Mouse (Mus musculus) midbrain, embryonic 14.5 days (tissue): ENCODE data around the gene D630039A03Rik. TPM values are rescaled to one million over a fixed set of nuclear protein-coding genes. Genes with fewer than 3 reads are reported as not detected.

Source experiments
- ATAC-seq: fragments of 200-750 bp; cut with Nextera tagmentation; 2 replicates; pipeline ENCODE4 v1.8.0; 2017; ENCODE audit warnings: moderate number of reproducible peaks, moderate library complexity; ENCODE audit not compliant: low FRiP score, low TSS enrichment
- DNase-seq: peaks from one replicate; pipeline ENCODE4 v3.0.0-alpha.2; 2015
- H3K27ac ChIP-seq: fragments of 300-500 bp; sonication (generic); replicated peaks from 2 replicates; pipeline ENCODE4 v1.5.1; 2014; ENCODE audit warnings: mild to moderate bottlenecking, low read depth, low read length, moderate library complexity
- H3K27me3 ChIP-seq: fragments of 300-500 bp; sonication (generic); 2 replicates; pipeline ENCODE4 v1.6.1; 2014; ENCODE audit warnings: low read length, control low read depth, mixed read lengths; ENCODE audit not compliant: control insufficient read depth, insufficient read depth
- H3K36me3 ChIP-seq: fragments of 300-500 bp; sonication (generic); 2 replicates; pipeline ENCODE4 v1.6.1; 2014; ENCODE audit warnings: low read length, control low read depth; ENCODE audit not compliant: control insufficient read depth, insufficient read depth
- H3K4me1 ChIP-seq: fragments of 300-500 bp; sonication (generic); 2 replicates; pipeline ENCODE4 v1.6.1; 2014; ENCODE audit warnings: mild to moderate bottlenecking, antibody characterized with exemption, low read length, control low read depth; ENCODE audit not compliant: control insufficient read depth, insufficient read depth
- H3K4me2 ChIP-seq: fragments of 300-500 bp; sonication (generic); 2 replicates; pipeline ENCODE4 v1.6.1; 2014; ENCODE audit warnings: mild to moderate bottlenecking, low read length, moderate library complexity
- H3K4me3 ChIP-seq: fragments of 300-500 bp; sonication (generic); replicated peaks from 2 replicates; pipeline ENCODE4 v1.5.1; 2014; ENCODE audit warnings: low read depth, low read length
- H3K9ac ChIP-seq: fragments of 300-500 bp; sonication (generic); replicated peaks from 2 replicates; pipeline ENCODE4 v1.6.1; 2014; ENCODE audit warnings: mild to moderate bottlenecking, low read length, moderate library complexity
- H3K9me3 ChIP-seq: fragments of 300-500 bp; sonication (generic); 2 replicates; pipeline ENCODE4 v1.6.1; 2016; ENCODE audit warnings: low read length, control low read depth, mixed read lengths; ENCODE audit not compliant: control insufficient read depth
- WGBS: fragments of 180-500 bp; shearing (Covaris S2); extraction: QIAGEN DNeasy Blood & Tissue Kit; methylation state at CpG from one replicate; pipeline ENCODE4 v1.1.7; 2014; 5-methylcytosine and 5-hydroxymethylcytosine counted together
- polyA plus RNA-seq: library from polyadenylated mRNA; unstranded; fragments of >200 nt; fragmentation: Nextera tagmentation; extraction: Ambion mirVana; gene quantifications from 2 replicates; pipeline ENCODE4 v1.2.1, GENCODE M21; 2014

The D630039A03Rik gene
- polyA plus RNA-seq, 1 experiment from 2014 or later: 0.09 TPM

DNA sequence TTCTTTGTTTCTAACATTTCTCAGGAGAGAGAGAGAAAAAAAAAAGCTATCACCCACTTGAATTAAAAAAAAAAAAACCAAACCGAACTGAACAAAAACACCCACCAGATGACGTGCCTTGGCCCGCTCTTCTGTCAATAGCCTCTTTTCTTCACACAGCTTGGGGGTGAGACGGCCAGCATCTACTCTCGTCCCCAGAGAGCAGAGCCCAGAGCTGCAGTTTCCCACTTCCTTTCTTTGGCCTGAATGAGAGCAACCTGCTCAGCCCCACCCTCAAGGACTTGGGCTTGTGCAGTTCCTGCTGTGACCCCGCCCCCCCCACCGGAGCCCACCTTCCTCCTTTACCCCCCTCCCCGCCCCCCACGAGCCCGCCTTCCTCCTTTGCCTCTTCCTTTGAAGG is 48.6 kb downstream of the D630039A03Rik start:
- Histone ChIP-seq H3K9me3 (no peaks in the 10 kb centered on the region), H3K27ac (no peak overlapping the region), H3K4me1 (no peaks in the 10 kb centered on the region), H3K9ac (no peak overlapping the region), H3K4me3 (no peak overlapping the region), H3K36me3 (no peaks in the 10 kb centered on the region), H3K4me2 (peak overlapping the region; percentile 8; the same call in 1 of the 2 replicates), H3K27me3 (no peaks in the 10 kb centered on the region)
- DNase-seq (peak; percentile 20), ATAC-seq (no peak)
- 49% methylated on average over 10 of the region's 10 CpGs for WGBS

DNA sequence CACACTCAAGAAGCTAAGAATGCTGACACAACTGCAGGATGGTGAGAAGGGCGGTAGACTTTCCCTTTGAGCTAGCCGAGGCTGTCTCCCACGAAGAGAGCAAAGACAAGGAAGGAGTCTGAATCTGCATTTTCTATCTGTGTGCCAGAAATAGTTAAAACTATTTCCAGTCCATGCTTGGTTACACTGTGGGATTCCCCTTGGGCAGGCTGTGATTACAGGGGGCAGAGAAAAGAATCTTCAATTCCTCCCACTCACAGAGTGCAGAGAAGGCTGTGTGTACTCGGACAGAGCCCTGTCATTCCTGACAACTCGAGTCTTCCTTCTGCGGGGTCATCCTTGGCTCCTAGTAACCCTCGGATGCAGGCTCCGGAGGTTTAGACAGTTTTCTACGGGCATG is 49.1 kb downstream of the D630039A03Rik start:
- Histone ChIP-seq H3K9me3 (no peaks in the 10 kb centered on the region), H3K4me1 (no peaks in the 10 kb centered on the region), H3K9ac (no peak overlapping the region), H3K27me3 (no peaks in the 10 kb centered on the region), H3K4me2 (0 out of 2 replicates have a peak overlapping the region, but pooled peaks have one; percentile 8), H3K36me3 (no peaks in the 10 kb centered on the region), H3K27ac (no peak overlapping the region), H3K4me3 (no peak overlapping the region)
- 66% methylated on average over 9 of the region's 9 CpGs for WGBS
- ATAC-seq: no peak
- no peak for DNase-seq

DNA sequence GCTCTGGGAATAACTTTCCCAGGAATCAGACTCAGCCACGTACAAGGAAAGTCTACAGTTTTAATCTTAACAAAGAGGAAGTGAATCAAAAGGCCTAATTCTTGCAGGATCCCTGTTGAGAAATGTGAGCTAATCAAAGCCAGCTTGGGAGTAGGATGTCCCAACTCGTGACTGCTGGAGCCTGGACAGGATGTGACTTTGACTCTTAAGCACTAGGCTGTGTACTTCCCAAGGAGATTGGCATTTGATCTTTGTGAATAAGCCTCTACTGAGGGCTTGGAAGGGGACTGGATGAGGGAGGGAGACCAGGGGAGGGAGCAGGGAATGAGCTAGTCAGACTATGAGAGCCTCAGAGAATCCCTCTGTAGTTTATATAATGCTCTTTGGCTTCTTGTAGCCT is 50.0 kb downstream of the D630039A03Rik start:
- Histone ChIP-seq H3K9ac (no peak overlapping the region), H3K36me3 (no peaks in the 10 kb centered on the region), H3K27me3 (no peaks in the 10 kb centered on the region), H3K4me2 (no peak overlapping the region), H3K9me3 (no peaks in the 10 kb centered on the region), H3K27ac (no peak overlapping the region), H3K4me3 (no peak overlapping the region), H3K4me1 (no peaks in the 10 kb centered on the region)
- ATAC-seq: no peak
- WGBS: 14% methylated on average over 2 of the region's 2 CpGs
- no peak for DNase-seq

DNA sequence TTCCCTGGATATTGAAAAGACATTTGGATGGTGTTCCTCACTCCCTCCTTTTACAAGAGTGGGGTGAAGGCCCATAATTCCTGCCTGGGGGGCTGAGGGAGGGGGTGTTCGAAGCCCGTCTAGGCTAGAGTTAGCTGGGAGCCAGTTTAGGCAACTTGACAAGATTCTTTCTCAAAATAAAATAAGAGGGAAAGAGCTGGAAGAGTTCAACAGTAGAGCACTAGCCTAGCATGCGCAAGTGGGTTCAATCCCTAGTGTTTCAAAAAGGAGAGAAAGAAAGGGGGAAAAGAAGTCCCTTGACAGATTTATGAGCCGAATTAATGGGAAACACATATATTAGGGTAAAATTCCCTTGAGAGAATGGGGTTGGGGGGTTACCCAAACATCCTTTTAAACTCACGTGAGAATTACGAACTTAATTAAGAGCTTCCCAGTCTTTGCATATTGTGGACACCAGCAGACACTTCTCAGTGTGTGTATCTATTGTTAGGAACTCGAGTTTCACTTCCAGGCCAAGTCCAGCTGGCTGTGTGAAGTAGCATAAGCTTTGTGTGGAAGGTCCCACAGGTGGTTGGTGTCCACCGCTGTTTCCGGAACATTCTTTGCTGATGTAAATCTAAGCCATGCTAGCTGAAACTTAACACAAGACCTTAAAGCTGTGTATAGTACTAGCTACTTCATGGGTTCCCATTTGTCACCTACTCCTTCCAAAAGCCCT is 53.7 kb downstream of the D630039A03Rik start:
- H3K9me3 ChIP-seq: no peaks in the 10 kb centered on the region
- H3K4me1 ChIP-seq: no peaks in the 10 kb centered on the region
- 86% methylated on average over 9 of the region's 9 CpGs for WGBS
- no peak overlapping the region for H3K9ac ChIP-seq
- no peaks in the 10 kb centered on the region for H3K36me3 ChIP-seq
- DNase-seq (no peak), ATAC-seq (no peak)
- no peaks in the 10 kb centered on the region for H3K27me3 ChIP-seq
- no peak overlapping the region for H3K27ac ChIP-seq
- H3K4me2 ChIP-seq: no peak overlapping the region
- no peak overlapping the region for H3K4me3 ChIP-seq

DNA sequence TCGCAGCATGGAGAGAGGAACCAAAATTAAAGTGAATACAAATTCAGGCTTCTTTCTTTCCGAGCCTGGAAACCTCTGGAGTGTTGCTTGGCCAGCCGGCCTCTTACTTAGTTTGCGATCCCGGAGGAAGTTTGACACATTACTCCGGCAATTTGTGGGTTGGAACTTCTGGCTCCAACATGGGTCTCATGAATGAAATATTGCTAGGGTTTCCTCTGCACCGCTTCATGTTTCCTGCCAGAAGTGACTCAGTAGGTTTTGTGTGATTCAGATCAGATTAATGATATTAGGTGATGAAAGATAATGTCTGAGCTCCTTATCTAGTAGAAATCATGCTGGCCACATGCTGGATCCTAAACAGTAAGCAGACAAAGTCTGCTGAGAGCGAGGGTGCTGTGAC is 54.2 kb downstream of the D630039A03Rik start:
- peaks cover 3% of the 10 kb centered on the region; the same call in 1 of the 2 replicates for H3K36me3 ChIP-seq
- DNase-seq (no peak), ATAC-seq (no peak)
- no peak overlapping the region for H3K9ac ChIP-seq
- WGBS: 95% methylated on average over 8 of the region's 8 CpGs
- H3K9me3 ChIP-seq: no peaks in the 10 kb centered on the region
- no peak overlapping the region for H3K27ac ChIP-seq
- no peak overlapping the region for H3K4me3 ChIP-seq
- H3K4me1 ChIP-seq: no peaks in the 10 kb centered on the region
- H3K27me3 ChIP-seq: no peaks in the 10 kb centered on the region
- H3K4me2 ChIP-seq: no peak overlapping the region

DNA sequence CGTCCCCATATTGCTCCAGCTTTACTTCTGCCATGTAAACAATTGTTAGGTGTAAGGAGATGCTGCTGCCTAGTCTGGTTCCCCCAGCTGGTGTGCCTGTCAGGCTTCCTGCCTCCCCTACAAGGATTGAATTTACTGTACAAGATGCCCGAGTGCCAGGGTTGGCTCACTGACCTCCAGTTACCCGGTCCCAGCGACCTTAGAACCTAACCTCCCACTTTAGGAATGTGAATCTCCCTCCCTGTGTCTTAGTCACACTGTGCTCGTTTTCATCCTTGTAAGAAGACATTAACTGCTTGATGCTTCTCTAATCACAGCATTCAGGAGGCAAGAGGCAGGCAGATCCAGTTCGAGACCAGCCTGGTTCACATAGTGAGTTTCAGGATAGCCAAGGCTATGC is 54.9 kb downstream of the D630039A03Rik start:
- peaks cover 10% of the 10 kb centered on the region for H3K36me3 ChIP-seq
- H3K4me3 ChIP-seq: no peak overlapping the region
- no peaks in the 10 kb centered on the region for H3K9me3 ChIP-seq
- no peaks in the 10 kb centered on the region for H3K27me3 ChIP-seq
- H3K4me2 ChIP-seq: no peak overlapping the region
- DNase-seq (no peak), ATAC-seq (no peak)
- no peaks in the 10 kb centered on the region for H3K4me1 ChIP-seq
- H3K27ac ChIP-seq: no peak overlapping the region
- WGBS: 82% methylated on average over 6 of the region's 6 CpGs
- H3K9ac ChIP-seq: no peak overlapping the region

DNA sequence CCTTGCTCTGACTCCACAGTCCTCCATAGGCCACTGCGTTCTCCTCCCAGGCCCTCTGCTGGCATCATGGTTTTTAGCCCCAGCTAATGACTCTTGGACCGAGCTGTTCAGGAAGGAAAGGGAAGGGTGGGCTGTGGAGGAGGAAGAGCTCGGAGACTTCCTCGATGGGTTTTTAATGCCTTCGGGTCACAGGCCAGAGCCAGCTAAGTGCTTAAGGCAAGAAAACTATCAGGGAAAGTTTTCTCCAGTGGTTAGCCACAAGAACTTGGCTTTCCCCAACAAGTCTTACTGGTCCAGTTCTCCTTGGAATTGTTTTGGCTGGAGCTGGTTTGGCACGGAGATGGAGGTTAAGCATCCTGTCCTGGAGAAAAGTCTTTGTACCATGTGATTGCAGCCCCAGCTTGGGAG is 55.9 kb downstream of the D630039A03Rik start:
- H3K4me3 ChIP-seq: no peak overlapping the region
- H3K36me3 ChIP-seq: peaks cover 18% of the 10 kb centered on the region
- 91% methylated on average over 6 of the region's 6 CpGs for WGBS
- H3K9me3 ChIP-seq: no peaks in the 10 kb centered on the region
- no peak overlapping the region for H3K4me2 ChIP-seq
- DNase-seq (no peak), ATAC-seq (no peak)
- no peaks in the 10 kb centered on the region for H3K27me3 ChIP-seq
- H3K27ac ChIP-seq: no peak overlapping the region
- no peaks in the 10 kb centered on the region for H3K4me1 ChIP-seq
- no peak overlapping the region for H3K9ac ChIP-seq

Other genes with a start within 250 kb of the D630039A03Rik start
- gene Akap2, start 198.6 kb downstream of the D630039A03Rik start, polyA plus RNA-seq: 6.6 and 10.6 TPM in 2 replicates
- gene Txn1, start 40.1 kb upstream of the D630039A03Rik start, polyA plus RNA-seq: 282 and 334 TPM in 2 replicates
- gene Txndc8, start 92.8 kb upstream of the D630039A03Rik start, polyA plus RNA-seq: not detected in 2 replicates